Mouse (Mus musculus): ENCODE results near the gene Notch2. TPM values are rescaled to one million over a fixed set of nuclear protein-coding genes. Genes with fewer than 3 reads are reported as not detected.

Gene Notch2
- polyA plus RNA-seq, 1 experiment: 48.7 TPM

DNA sequence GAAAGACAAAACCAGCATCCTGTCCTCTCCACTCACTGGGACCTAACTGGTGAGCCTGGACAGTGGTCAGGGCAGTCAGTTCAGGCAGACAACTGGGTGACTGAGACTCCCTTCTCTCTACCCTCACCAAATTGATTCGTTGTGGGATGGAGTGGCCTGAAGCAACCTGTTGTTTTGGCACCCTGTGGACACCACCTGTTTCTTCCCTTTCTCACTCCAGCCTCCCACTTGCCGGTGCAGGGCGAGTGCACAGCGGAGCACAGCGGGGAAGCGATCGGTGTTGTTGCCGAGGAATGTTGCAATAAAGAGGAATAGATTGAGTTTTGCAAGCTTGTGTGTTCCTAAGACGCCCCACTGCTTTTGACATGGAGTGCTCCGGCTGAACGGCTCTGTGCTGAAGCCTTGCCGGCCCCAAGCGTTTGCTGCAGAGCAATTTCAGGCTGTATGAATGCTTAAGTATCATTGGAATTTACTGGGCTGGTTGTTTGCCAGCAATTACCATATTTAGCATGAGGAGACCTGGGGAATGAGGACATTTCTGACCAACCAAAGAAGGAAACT lies 11.0 kb downstream of the Notch2 start:
- H3K4me3 ChIP-seq (replicated peaks; ENCODE audit: extremely low read depth, low read depth, low read length): no peak overlapping the region
- WGBS: 30% methylated on average over 13 of the region's 13 CpGs
- TF ChIP-seq POLR2A (IDR thresholded peaks at IDR 0.05; ENCODE audit: borderline replicate concordance, extremely low read depth, low read depth, low read length) (no peak), CTCF (IDR thresholded peaks at IDR 0.05; ENCODE audit: insufficient read depth, low read length) (no peak)
- DNase-seq: peak; percentile 69
- H3K4me1 ChIP-seq (ENCODE audit: control insufficient read depth, insufficient read depth, low read length): peaks cover 45% of the 10 kb centered on the region

DNA sequence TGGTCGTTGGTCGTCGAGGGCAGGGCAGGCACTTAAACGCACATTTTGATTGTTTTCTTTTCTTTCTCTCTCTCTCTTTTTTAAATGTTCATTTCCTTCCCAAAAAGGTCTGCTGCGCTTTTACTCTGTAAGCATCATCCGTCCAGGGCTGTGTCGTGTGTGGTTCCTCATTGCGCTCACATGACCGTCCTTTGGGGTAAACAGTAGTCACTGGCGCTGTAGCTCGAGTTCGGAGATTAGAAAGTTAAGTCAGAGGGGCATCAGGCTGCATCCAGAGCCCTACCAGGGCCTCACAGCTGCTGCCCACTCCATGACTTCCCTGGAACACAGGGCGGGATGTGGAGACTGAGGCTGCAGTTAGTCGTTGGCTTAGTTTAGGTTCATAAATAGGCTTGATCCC lies 12.2 kb downstream of the Notch2 start:
- TF ChIP-seq POLR2A (IDR thresholded peaks at IDR 0.05; ENCODE audit: borderline replicate concordance, extremely low read depth, low read depth, low read length) (no peak), CTCF (IDR thresholded peaks at IDR 0.05; ENCODE audit: insufficient read depth, low read length) (no peak)
- 42% methylated on average over 14 of the region's 14 CpGs for WGBS
- Histone ChIP-seq H3K4me1 (ENCODE audit: control insufficient read depth, insufficient read depth, low read length) (peaks cover 48% of the 10 kb centered on the region), H3K4me3 (replicated peaks; ENCODE audit: extremely low read depth, low read depth, low read length) (no peak overlapping the region)
- DNase-seq: no peak

DNA sequence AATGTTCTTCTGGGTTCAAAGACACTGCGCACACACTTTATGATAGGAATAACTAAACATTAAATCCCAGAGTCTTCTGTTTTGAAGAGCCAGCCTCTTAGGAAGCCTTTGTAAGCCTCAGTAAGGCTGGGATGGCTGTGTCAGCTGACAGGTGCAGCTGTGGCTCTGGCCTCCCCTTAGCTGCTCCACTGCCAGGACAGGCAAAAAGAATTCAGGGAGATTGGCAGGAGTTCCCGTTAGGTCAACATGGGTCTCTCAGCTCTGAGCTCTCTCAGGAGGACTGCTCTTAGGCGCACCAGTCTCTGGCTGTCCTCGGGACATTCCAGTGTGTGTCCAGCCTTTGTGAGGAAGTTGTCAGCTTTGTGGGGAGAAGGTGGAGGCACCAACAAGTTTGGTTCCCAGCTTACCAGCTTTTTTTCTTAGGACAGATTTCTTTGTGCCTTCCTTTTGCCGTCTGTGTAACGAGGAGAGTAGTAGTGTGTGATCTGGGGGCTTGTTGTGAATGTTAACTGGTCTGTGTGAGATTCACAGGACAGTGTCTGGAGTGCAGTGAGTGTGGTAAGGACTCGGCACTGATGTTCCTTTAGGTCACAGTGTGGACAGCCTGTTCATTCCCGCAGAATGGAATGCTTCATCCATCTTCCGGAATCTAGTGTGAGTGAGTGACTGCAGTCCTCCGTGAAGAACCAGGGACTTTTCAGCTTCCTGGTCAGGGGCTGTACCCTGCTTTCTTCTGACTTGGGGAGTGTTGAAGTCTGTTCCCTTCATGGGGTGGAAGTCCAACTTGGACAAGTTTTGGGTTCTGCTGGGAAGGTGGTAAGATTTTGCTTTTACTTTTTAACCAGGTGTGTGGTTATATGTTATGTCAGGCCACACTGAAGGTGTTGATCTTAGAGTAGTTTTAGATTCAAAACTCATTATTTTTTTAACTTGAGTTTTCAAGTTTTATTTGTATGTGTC lies 12.9 kb downstream of the Notch2 start:
- no peak overlapping the region for H3K4me3 ChIP-seq (replicated peaks; ENCODE audit: extremely low read depth, low read depth, low read length)
- 44% methylated on average over 10 of the region's 10 CpGs for WGBS
- TF ChIP-seq CTCF (IDR thresholded peaks at IDR 0.05; ENCODE audit: insufficient read depth, low read length) (no peak), POLR2A (IDR thresholded peaks at IDR 0.05; ENCODE audit: borderline replicate concordance, extremely low read depth, low read depth, low read length) (no peak)
- DNase-seq: no peak
- H3K4me1 ChIP-seq (ENCODE audit: control insufficient read depth, insufficient read depth, low read length): peaks cover 48% of the 10 kb centered on the region

DNA sequence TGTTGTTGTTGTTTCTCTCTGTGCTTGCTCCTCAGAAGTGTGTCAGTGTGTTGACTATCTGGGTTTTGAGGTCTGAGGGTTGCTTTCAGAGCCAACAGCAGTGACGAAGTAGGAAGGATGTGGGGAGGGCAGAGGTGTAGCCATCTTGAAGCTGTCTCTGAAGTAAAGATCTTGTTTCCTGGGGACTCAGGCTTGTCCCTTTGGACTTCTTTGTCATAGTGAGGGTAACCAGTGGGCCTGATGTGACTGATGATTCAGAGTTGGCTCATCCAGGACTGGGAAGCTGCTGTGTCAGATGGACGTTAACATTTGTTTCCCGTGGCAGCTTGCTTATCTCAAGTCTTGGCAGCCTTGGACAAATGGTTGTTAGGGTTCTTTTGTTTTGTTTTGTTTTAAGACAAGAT lies 14.0 kb downstream of the Notch2 start:
- peaks cover 55% of the 10 kb centered on the region for H3K4me1 ChIP-seq (ENCODE audit: control insufficient read depth, insufficient read depth, low read length)
- 10% methylated on average over 3 of the region's 3 CpGs for WGBS
- no peak for TF ChIP-seq POLR2A (IDR thresholded peaks at IDR 0.05; ENCODE audit: borderline replicate concordance, extremely low read depth, low read depth, low read length)
- H3K4me3 ChIP-seq (replicated peaks; ENCODE audit: extremely low read depth, low read depth, low read length): no peak overlapping the region
- DNase-seq: no peak

DNA sequence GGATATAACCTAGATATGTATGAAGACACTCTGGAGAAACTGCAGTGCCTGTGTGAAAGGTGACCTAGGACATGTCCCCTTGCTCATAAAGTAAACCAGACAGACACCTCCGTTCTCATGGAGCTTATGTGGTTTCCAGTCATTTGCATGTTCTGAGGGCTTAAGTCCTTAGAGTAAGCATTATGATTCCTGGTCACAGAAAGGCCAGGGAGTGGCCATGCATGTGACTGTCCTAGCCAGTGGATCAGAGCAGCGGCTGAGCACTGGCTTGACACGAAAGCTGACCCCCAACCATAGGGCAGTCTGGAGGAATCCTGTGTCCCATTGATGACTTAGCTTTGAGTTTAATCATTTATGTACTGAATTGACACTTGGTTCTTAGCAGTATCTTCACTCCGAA lies 14.7 kb downstream of the Notch2 start:
- Histone ChIP-seq H3K4me1 (ENCODE audit: control insufficient read depth, insufficient read depth, low read length) (peaks cover 59% of the 10 kb centered on the region), H3K4me3 (replicated peaks; ENCODE audit: extremely low read depth, low read depth, low read length) (no peak overlapping the region)
- TF ChIP-seq POLR2A (IDR thresholded peaks at IDR 0.05; ENCODE audit: borderline replicate concordance, extremely low read depth, low read depth, low read length): no peak
- TF ChIP-seq CTCF (IDR thresholded peaks at IDR 0.05; ENCODE audit: insufficient read depth, low read length): no peak
- 54% methylated on average over 4 of the region's 4 CpGs for WGBS
- DNase-seq: no peak

DNA sequence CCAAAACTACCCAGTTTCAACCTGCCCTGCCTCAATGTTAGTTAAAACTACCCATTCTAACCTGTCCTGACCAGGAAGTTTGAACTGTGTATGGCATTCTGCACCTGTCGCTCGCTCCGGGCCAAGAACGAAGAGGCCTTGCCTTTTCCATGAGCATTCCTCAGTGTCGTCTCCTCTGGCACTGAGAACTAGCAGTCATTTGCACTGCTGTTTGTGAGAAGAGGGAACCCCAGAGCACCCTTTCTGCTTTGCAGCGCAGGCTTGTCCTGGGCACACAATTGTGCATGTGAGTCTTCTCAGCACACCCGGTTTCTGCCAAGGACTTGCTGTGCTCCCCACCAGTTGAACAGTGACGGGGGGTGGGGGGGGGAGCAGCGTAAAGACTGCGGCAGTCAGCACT lies 15.6 kb downstream of the Notch2 start:
- Histone ChIP-seq H3K4me1 (ENCODE audit: control insufficient read depth, insufficient read depth, low read length) (peaks cover 64% of the 10 kb centered on the region), H3K4me3 (replicated peaks; ENCODE audit: extremely low read depth, low read depth, low read length) (no peak overlapping the region)
- 57% methylated on average over 10 of the region's 10 CpGs for WGBS
- no peak for TF ChIP-seq CTCF (IDR thresholded peaks at IDR 0.05; ENCODE audit: insufficient read depth, low read length)
- DNase-seq: no peak

DNA sequence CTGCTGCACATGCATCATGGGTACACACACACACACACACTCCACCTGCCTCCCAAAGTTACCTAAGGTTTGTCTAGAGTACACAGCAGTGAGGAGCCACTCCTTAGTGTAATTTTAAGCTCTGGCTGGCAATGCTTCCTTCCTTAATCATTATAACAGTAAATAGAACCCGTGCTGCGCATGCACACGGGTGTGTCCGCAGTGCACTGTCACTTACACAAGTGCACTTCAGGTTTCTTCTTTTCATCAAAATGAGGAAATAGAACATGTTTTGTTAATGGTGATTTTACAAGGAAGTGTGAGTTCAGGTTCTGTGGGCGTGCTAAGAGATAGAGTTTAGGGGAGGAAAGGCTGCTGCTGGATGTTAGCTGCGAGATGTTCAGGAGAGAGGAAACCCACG lies 17.8 kb downstream of the Notch2 start:
- Histone ChIP-seq H3K4me3 (replicated peaks; ENCODE audit: extremely low read depth, low read depth, low read length) (no peak overlapping the region), H3K4me1 (ENCODE audit: control insufficient read depth, insufficient read depth, low read length) (peaks cover 57% of the 10 kb centered on the region)
- TF ChIP-seq POLR2A (IDR thresholded peaks at IDR 0.05; ENCODE audit: borderline replicate concordance, extremely low read depth, low read depth, low read length) (no peak), CTCF (IDR thresholded peaks at IDR 0.05; ENCODE audit: insufficient read depth, low read length) (no peak)
- DNase-seq: no peak
- 48% methylated on average over 7 of the region's 7 CpGs for WGBS

DNA sequence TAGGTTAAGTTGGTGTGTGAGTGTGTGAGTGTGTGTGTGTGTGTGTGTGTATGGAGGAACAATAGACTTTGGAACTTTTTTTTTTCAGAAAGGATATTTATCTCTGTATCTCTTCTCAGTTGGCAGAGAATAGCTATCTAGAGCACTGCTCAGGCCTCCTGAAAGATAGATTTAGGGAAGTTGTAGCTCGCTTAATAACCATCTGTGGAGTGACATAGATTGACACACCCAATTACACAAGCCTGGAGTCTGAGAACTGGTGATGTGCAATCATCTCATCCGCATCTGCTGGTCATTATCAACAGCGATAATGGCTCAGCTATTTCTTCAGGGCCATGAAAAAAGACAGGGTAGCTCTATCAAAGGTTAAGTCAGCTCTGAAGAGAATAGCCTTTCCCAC lies 18.9 kb downstream of the Notch2 start:
- peaks cover 50% of the 10 kb centered on the region for H3K4me1 ChIP-seq (ENCODE audit: control insufficient read depth, insufficient read depth, low read length)
- no peak for TF ChIP-seq POLR2A (IDR thresholded peaks at IDR 0.05; ENCODE audit: borderline replicate concordance, extremely low read depth, low read depth, low read length)
- no peak for TF ChIP-seq CTCF (IDR thresholded peaks at IDR 0.05; ENCODE audit: insufficient read depth, low read length)
- 57% methylated on average over 3 of the region's 3 CpGs for WGBS
- no peak for DNase-seq
- no peak overlapping the region for H3K4me3 ChIP-seq (replicated peaks; ENCODE audit: extremely low read depth, low read depth, low read length)

DNA sequence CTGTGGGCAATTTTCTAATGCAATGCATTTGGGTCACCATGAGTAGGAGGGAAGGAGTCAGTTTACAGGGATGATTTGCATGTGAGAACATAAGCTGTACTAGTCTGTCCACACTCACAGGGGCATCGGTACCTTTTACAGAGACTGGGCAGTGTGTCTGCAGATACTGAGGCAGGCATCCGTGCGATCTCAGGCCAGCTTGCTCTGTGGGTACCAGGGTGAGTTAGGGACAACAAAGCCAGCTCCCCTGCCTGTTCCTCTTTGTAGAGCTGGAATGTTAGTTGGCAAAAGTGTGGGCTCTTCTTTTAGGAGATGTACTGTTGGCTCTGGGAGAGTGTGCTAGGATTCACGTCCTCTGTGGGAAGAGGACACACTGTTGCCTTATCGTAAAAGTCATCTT lies 19.6 kb downstream of the Notch2 start:
- Histone ChIP-seq H3K4me3 (replicated peaks; ENCODE audit: extremely low read depth, low read depth, low read length) (no peak overlapping the region), H3K4me1 (ENCODE audit: control insufficient read depth, insufficient read depth, low read length) (peaks cover 49% of the 10 kb centered on the region)
- no peak for TF ChIP-seq POLR2A (IDR thresholded peaks at IDR 0.05; ENCODE audit: borderline replicate concordance, extremely low read depth, low read depth, low read length)
- TF ChIP-seq CTCF (IDR thresholded peaks at IDR 0.05; ENCODE audit: insufficient read depth, low read length): no peak
- WGBS: 69% methylated on average over 5 of the region's 5 CpGs
- no peak for DNase-seq
